ENCODE assay signal across 7 mouse cellular contexts in the genomic region with DNA sequence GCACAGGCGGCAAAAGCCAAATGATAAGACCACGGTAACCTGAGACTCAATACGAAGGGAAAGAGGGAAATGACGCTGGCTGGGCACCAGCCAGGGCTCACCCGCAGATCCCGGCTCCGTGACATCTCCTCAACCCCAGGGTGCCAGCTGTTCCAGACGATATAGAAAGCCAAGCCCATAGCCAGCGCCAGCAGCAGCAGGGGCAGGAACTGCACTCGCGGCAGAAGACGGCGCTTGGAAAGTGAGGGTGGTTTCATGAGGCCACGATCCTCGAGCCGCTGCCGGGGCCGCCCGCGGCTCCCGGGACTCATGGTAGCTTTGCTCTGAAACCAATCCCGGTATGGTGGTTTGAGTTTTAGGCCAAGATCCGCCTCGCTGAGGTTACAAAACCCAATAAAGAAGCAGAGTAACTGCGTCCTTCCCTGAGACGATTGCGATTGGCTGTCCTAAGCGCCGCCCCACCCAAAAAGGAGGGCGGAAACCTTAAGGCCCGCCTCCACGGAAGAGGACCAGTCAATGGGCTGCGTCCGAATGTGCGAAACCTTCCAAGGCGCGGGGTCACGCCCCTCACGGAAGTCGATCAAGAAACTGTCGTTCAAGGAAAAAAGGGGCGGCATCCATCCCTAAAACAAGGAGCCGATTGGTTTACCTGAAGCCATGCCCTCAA. TPM values are rescaled to one million over a fixed set of nuclear protein-coding genes. Genes with fewer than 3 reads are reported as not detected.
DNase-seq lines count a peak whose midpoint lies in the region; ATAC-seq lines count a peak whose summit lies in the region.

Qpctl (minus strand) TSS at position 417 of the 667 bp plus-strand sequence.

- H3K9me3 ChIP-seq in embryonic facial prominence, embryonic 11.5 days (replicated peaks; ENCODE audit: control insufficient read depth, low read length): no peaks in the 10 kb centered on the region
- H3K9me3 ChIP-seq in limb, embryonic 10.5 days (replicated peaks): no peaks in the 10 kb centered on the region
- no peaks in the 10 kb centered on the region for H3K9me3 ChIP-seq in midbrain, embryonic 13.5 days

- peak within 1 kb of the TSS; percentile 62 for H3K4me3 ChIP-seq in embryonic facial prominence, embryonic 11.5 days (ENCODE audit: low read depth, low read length)
- H3K4me3 ChIP-seq in limb, embryonic 10.5 days: peak within 1 kb of the TSS; percentile 69
- H3K4me3 ChIP-seq in midbrain, embryonic 13.5 days (replicated peaks): peak within 1 kb of the TSS; percentile 65

- H3K4me1 ChIP-seq in embryonic facial prominence, embryonic 11.5 days (ENCODE audit: control insufficient read depth, insufficient read depth, low read length): no peaks in the 10 kb centered on the region
- peaks cover 26% of the 10 kb centered on the region for H3K4me1 ChIP-seq in limb, embryonic 10.5 days
- H3K4me1 ChIP-seq in midbrain, embryonic 13.5 days (replicated peaks): peaks cover 30% of the 10 kb centered on the region

- H3K27me3 ChIP-seq in embryonic facial prominence, embryonic 11.5 days (ENCODE audit: control insufficient read depth, insufficient read depth, low read length): no peaks in the 10 kb centered on the region
- no peaks in the 10 kb centered on the region for H3K27me3 ChIP-seq in limb, embryonic 10.5 days (ENCODE audit: low read depth, poor library complexity, severe bottlenecking)
- H3K27me3 ChIP-seq in midbrain, embryonic 13.5 days: no peaks in the 10 kb centered on the region

- H3K9ac ChIP-seq in embryonic facial prominence, embryonic 11.5 days (replicated peaks; ENCODE audit: low read length): peak within 1 kb of the TSS; percentile 68
- peak within 1 kb of the TSS; percentile 71 for H3K9ac ChIP-seq in midbrain, embryonic 13.5 days (replicated peaks)

- ATAC-seq in embryonic facial prominence, embryonic 11.5 days (replicated peaks; ENCODE audit: insufficient number of reproducible peaks, low FRiP score, low TSS enrichment, low read depth): peak; percentile 94
- peak; percentile 85 for ATAC-seq in granulocyte monocyte progenitor cell, adult 5-6 weeks (replicated peaks; ENCODE audit: poor library complexity, severe bottlenecking)
- ATAC-seq in midbrain, embryonic 13.5 days: peak; percentile 97

- WGBS in embryonic facial prominence, embryonic 11.5 days: under 1% methylated on average over 43 of the region's 43 CpGs
- WGBS in limb, embryonic 10.5 days: under 1% methylated on average over 43 of the region's 43 CpGs
- WGBS in midbrain, embryonic 13.5 days: under 1% methylated on average over 43 of the region's 43 CpGs

- H3K4me2 ChIP-seq in embryonic facial prominence, embryonic 11.5 days (ENCODE audit: low read depth, low read length): peak within 1 kb of the TSS; percentile 66
- H3K4me2 ChIP-seq in midbrain, embryonic 13.5 days (replicated peaks): peak within 1 kb of the TSS; percentile 83

- DNase-seq in adrenal gland, postnatal 14 days: peak; percentile 98
- peak; percentile 99 for DNase-seq in embryonic facial prominence, embryonic 11.5 days (ENCODE audit: low spot score)
- DNase-seq in kidney, adult 11 months: peak; percentile 100
- DNase-seq in limb, embryonic 10.5 days (ENCODE audit: low spot score): peak; percentile 90
- DNase-seq in spleen, adult 12 weeks (ENCODE audit: low spot score): peak; percentile 97

- H3K36me3 ChIP-seq in embryonic facial prominence, embryonic 11.5 days (replicated peaks; ENCODE audit: control insufficient read depth, insufficient read depth, low read depth, low read length): peaks cover 7% of the 10 kb centered on the region
- peaks cover 44% of the 10 kb centered on the region for H3K36me3 ChIP-seq in limb, embryonic 10.5 days
- peaks cover 30% of the 10 kb centered on the region for H3K36me3 ChIP-seq in midbrain, embryonic 13.5 days

- H3K27ac ChIP-seq in embryonic facial prominence, embryonic 11.5 days (replicated peaks; ENCODE audit: low read depth, low read length): no peak within 1 kb of the TSS; the same call in 1 of the 2 replicates
- H3K27ac ChIP-seq in limb, embryonic 10.5 days: peak within 1 kb of the TSS; percentile 85
- H3K27ac ChIP-seq in midbrain, embryonic 13.5 days: peak within 1 kb of the TSS; percentile 87

RNA-seq across cellular contexts. Expression of gene Qpctl, which starts in this region (rescaled TPM):
- total RNA-seq in adrenal gland, postnatal 14 days (2021): 13.2 and 15.2 TPM in 2 replicates
- 9.4 and 9.7 TPM in 2 replicates for polyA plus RNA-seq in embryonic facial prominence, embryonic 11.5 days (2014; fragmentation: Nextera tagmentation; extraction: Ambion mirVana)
- 4.2 and 12.0 TPM in 2 replicates for total RNA-seq in granulocyte monocyte progenitor cell, adult 5-6 weeks (2014; fragmentation: Nextera tagmentation)
- 4.9 and 5.0 TPM in 2 replicates for total RNA-seq in granulocyte monocyte progenitor cell, adult 5-6 weeks (2017)
- polyA plus RNA-seq in limb, embryonic 10.5 days (2016; fragmentation: Nextera tagmentation; extraction: Ambion mirVana): 12.5 and 14.4 TPM in 2 replicates
- 22.5 and 23.9 TPM in 2 replicates for polyA plus RNA-seq in midbrain, embryonic 13.5 days (2015; fragmentation: Nextera tagmentation; extraction: Ambion mirVana)
